Mouse (Mus musculus) adipose tissue, adult 10 weeks (tissue): Measurements from ENCODE around the gene Slc29a2. TPM values are rescaled to one million over a fixed set of nuclear protein-coding genes. Genes with fewer than 3 reads are reported as not detected.

Experiments used
- polyA plus RNA-seq: library from polyadenylated mRNA; stranded (reverse); fragments of 350-450 nt; fragmentation: Illumina TruSeq; extraction: RNeasy Lipid Tissue Mini Kit (QIAGEN cat#74804); gene quantifications from one replicate; pipeline ENCODE4 v1.2.3, GENCODE M21; 2014; ENCODE audit warnings: low read depth, low replicate concordance

Slc29a2 gene
- 1.8 TPM for polyA plus RNA-seq

DNA sequence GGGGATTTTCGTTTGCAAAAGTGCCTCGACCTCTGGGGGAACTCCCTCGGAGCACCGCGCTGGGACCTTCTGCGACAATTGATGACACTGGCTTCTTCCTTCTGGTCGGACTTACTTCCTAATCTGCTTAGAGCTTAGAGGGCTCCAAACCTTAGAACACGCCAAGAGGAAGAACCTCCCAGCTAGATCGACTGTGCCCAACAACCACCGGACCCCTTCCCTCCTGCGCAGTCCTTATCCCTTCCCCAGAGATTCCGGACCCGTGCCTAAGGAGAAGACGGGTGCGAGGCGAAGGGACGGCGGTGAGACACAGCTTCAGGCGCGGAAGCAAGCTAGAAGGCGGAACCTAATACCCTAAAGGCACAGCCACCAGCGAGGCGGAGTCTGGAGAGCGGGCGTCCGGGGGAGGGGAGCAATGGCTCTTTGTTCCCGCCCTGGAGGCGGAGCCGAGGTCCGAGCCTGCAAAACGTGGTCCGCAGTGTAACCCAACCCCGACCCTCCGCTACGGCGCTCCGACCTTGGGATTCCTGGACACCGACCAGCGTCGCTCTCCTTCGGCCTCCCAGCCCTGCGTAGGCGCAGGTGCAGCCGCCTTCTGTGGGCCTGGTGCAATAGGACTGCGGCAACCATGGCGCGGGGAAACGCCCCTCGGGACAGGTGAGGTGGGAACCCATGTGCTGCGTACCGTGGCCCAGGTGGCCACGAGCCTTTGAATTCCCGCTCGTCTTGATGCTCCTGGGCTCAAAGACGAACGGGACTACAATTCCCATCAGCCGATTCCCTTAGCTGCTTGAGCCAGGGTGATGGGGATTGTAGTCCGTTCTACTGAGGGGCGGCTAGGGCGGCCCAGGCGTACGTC, at the start of gene Slc29a2:
Slc29a2 (plus strand) TSS at position 240 of the 859 bp plus-strand sequence.

DNA sequence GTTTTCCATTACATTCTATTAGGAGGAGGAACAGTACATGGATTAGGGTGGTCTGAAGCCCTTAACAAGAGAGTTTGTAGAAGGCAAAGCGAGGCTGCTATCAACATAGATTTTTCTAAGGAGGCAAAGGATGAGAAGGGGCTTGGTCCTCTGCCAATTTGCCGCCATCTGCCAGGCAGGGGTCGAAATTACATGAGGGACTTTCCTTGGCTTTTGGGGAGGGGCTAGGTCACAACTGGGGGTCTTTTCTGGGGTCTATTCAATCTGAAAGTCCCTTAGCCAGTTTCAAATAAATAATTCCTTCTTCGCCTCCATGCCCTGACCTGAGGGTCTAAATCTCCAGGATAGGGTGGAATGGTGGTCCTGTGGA, 33.4 kb upstream of the Slc29a2 start, which contains the start of gene Npas4:
Npas4 (minus strand) TSS at position 61 of the 370 bp plus-strand sequence.

DNA sequence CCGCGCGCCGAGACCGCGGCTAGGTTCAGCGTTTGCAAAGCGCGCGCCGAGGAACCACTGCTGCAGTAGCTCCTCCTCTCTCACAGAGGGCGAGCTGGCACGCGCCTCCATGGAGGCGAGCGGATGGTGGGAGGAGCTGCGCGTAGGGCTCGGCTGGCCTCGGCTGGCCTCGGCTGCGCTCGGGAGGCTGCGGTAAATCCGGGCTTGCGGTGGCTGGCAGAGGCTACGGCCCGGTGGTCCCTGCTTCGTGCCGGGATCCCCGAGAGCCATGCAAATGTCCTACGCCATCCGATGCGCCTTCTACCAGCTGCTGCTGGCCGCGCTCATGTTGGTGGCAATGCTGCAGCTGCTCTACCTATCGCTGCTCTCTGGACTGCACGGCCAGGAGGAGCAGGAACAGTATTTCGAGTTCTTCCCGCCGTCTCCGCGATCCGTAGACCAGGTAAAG, 15.1 kb downstream of the Slc29a2 start, which contains the start of the genes B4gat1 and AC124502.3:
B4gat1 (plus strand) TSS at position 118 of the 448 bp plus-strand sequence.
AC124502.3 (plus strand) TSS at position 183 of the 448 bp plus-strand sequence.

DNA sequence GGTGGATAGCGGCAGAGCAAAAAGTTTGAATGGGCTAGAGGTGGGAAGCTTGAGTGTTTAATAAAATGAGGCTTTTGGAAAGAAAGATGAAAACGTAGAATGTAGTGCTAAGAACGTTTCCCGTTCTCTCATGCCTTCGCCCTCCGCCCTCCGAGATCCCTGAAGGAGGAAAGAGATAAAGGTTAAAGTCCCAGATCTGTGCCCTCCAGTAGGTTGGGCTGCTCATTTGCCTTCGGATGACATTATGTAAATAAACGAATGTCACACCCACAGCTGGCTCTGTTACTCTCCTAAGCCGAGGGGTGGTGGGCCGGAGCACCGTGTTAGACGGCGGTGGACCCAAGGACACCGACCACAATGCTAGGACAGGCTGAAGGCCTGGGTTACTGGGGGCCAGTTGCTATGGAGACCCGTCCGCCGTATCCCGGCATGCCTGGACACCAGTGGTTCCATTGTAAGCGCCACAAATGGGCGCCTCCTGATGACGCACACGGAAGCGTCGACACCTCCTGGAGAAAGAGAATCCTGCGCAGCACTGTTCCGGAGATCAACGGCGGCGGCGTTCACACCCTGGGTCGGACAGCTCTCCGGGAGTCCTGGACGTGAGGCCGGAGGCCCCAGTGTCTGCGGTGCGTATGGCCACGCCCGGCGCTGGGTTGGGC, 17.3 kb downstream of the Slc29a2 start, which contains the start of gene Brms1:
Brms1 (plus strand) TSS at position 493 of the 662 bp plus-strand sequence.

GRCm38 (mm10) chr19:5050047-5050905, 26.6 kb downstream of the Slc29a2 start, which contains the start of gene Rin1:
Gene Rin1 (plus strand): TSS chr19:5050481.

DNA sequence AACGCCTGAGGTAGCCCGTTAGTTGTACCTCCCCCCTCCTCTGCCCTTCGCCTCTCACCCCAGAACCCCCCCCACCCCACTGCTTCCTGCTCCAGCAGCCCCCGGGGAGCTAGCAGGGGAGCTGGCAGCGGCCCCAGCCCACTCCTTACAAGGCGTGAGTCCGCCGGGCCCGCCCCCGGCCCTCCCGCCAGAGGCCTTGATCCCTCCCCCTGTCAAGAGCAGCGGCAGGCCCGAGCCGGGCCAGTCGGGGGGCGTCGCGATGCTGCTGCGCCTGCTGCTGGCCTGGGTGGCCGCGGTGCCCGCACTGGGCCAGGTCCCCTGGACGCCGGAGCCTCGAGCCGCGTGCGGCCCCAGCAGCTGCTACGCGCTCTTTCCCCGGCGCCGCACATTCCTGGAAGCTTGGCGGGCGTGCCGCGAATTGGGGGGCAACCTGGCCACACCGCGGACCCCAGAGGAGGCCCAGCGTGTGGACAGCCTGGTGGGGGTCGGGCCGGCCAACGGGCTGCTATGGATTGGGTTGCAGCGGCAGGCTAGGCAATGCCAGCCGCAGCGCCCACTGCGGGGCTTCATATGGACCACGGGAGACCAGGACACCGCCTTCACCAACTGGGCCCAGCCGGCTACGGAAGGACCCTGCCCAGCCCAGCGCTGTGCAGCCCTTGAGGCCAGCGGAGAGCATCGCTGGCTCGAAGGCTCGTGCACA, 44.4 kb downstream of the Slc29a2 start, which contains the start of gene Cd248:
Cd248 (plus strand) TSS at position 212 of the 703 bp plus-strand sequence.

Other genes starting within 250 kb of the Slc29a2 start
- 20.7 TPM for gene Rbm4, start 230.0 kb upstream of the Slc29a2 start, polyA plus RNA-seq
- gene Gm21992, start 212.2 kb upstream of the Slc29a2 start, polyA plus RNA-seq, result 7.9 TPM
- gene Rbm14, start 212.2 kb upstream of the Slc29a2 start, polyA plus RNA-seq, result 16.7 TPM
- gene Ccs, start 184.5 kb upstream of the Slc29a2 start, polyA plus RNA-seq, result 62.9 TPM
- gene Ccdc87, start 184.5 kb upstream of the Slc29a2 start, polyA plus RNA-seq, result 1.0 TPM
- gene Ctsf, start 168.7 kb upstream of the Slc29a2 start, polyA plus RNA-seq, result 65.6 TPM
- 3.4 TPM for gene Actn3, start 146.0 kb upstream of the Slc29a2 start, polyA plus RNA-seq
- 18.4 TPM for gene Zdhhc24, start 145.2 kb upstream of the Slc29a2 start, polyA plus RNA-seq
- 5.7 TPM for gene Bbs1, start 117.2 kb upstream of the Slc29a2 start, polyA plus RNA-seq
- gene Dpp3, start 95.6 kb upstream of the Slc29a2 start, polyA plus RNA-seq, result 43.1 TPM
- gene Peli3, start 80.7 kb upstream of the Slc29a2 start, polyA plus RNA-seq, result 3.9 TPM
- gene Mrpl11, start 61.7 kb upstream of the Slc29a2 start, polyA plus RNA-seq, result 77.2 TPM
- gene Npas4, start 33.5 kb upstream of the Slc29a2 start, polyA plus RNA-seq, result 0.83 TPM
- gene B4gat1, start 15.0 kb downstream of the Slc29a2 start, polyA plus RNA-seq, result 20.8 TPM
- 1.9 TPM for gene AC124502.3, start 15.0 kb downstream of the Slc29a2 start, polyA plus RNA-seq
- 34.8 TPM for gene Brms1, start 17.5 kb downstream of the Slc29a2 start, polyA plus RNA-seq
- 3.6 TPM for gene Rin1, start 26.6 kb downstream of the Slc29a2 start, polyA plus RNA-seq
- 36.7 TPM for gene Cd248, start 44.2 kb downstream of the Slc29a2 start, polyA plus RNA-seq
- 2.8 TPM for gene Tmem151a, start 61.7 kb downstream of the Slc29a2 start, polyA plus RNA-seq
- gene Yif1a, start 64.7 kb downstream of the Slc29a2 start, polyA plus RNA-seq, result 71.7 TPM
- 1.6 TPM for gene Cnih2, start 74.7 kb downstream of the Slc29a2 start, polyA plus RNA-seq
- gene Rab1b, start 83.2 kb downstream of the Slc29a2 start, polyA plus RNA-seq, result 160 TPM
- 29.1 TPM for gene Klc2, start 94.7 kb downstream of the Slc29a2 start, polyA plus RNA-seq
- gene Pacs1, start 249.3 kb downstream of the Slc29a2 start, polyA plus RNA-seq, result 21.5 TPM